Mouse (Mus musculus) hindlimb bud, embryonic 11.5 days (tissue): Measurements from ENCODE around the gene Pi4kb.
"Not testable (repeated sequence)": the region's sequence is repeated elsewhere in the genome, so short reads cannot be mapped to it uniquely, and the experiment has no call there.

Experiments used
- DNase-seq: peaks from one replicate; pipeline ENCODE4 v3.0.0-alpha.2; 2012; ENCODE audit warnings: low read depth, low spot score; ENCODE audit errors: extremely low spot score

Pi4kb gene

DNA sequence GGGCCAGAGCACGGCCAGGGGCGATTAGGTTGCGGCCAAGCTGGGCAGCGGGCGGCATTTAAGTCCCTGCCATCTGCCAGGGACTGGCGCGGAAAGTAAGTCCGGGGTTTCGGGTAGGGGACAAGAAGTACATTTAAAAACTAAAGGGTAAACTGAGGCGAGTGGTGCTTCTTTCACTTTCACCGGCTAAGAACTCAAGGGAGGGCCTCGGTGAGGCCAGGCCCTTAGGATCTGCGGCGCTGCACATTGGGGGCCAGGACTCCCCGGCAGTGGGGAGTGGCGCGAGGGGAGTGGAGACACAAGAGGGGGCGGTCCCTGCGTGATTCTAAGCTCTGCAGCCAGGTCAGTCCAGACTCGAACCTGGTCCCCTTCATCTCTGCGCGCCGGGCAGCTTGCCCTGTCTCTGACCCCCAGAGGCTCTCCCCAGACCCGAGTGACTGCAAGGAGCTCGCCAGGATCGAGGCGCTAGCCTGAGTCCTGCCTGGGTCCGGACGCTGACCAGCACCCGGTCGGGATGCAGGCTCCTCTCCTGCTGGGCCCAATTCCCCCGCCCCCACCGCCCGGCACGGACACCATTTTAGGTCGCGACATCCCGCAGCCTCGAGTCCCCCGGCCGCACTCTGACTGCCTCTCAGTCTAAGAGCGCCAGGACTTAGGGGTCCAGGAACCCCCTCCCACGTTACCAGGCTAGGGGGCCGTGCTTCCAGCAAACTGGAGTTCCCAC is 40.1 kb downstream of the Pi4kb start:
- DNase-seq: no peak

DNA sequence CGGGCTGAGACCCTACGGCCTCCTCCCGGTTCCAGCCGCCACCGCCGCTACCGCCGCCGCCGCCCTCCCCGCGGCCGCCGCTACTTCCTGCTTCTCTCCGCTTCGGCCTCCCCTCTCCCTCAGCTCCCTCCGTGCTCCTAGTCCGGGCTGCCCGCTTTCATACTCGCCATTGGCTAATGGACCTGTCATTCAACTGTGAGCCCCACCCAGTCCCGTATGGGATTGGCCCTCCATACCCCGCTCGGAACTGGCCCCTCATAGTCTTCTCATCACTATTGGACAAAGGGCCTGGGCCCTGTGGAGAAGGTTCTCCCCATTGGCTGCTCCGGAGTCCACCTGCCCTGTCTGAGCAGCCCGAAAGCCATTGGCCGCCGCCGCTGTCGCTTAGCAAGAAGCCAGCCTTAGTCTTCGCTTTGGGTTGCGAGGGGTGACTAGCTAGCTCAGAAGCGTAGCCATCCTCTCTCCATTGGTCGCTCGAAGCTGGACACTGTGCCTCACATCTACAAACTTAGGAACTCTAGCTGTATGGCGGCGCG is 40.9 kb downstream of the Pi4kb start, which contains the start of gene Zfp687:
TSS of gene Zfp687 (minus strand) at position 112 of the 536 bp plus-strand sequence.
- DNase-seq: peak; percentile 98

DNA sequence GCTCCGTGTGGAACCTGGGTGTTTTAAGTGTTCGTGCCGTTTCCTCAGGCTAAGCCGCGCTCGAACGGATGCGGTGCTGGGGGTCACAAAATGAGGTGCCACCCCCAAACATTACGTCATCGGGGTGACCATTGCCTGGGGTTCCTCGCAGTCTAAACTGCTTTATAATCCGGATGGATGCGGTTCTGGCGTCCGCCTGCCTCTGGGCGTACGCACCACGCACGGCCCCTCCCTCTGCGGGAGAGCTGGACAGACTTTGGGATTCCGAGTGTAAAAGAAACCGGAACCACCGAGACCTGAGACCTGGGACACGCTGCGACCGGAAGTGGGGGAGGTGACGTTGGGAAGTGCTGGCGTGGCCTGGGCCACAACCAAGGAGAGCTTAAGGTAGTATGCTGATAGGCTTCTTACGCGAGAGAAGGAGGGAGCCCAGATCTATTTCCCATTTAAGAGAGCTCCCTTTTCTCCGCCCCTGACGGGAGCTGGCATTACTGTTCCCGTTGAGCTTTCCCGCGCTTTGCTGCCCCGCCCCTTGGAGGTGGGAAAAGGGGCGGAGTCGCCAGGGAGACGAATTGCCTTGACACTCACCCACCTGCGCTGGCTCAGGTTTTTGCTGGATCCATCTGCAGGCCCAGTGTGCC is 41.5 kb downstream of the Pi4kb start:
- peak; percentile 81 for DNase-seq

GRCm38 (mm10) chr3:95016532-95017056 is 42.1 kb downstream of the Pi4kb start:
- no peak for DNase-seq

DNA sequence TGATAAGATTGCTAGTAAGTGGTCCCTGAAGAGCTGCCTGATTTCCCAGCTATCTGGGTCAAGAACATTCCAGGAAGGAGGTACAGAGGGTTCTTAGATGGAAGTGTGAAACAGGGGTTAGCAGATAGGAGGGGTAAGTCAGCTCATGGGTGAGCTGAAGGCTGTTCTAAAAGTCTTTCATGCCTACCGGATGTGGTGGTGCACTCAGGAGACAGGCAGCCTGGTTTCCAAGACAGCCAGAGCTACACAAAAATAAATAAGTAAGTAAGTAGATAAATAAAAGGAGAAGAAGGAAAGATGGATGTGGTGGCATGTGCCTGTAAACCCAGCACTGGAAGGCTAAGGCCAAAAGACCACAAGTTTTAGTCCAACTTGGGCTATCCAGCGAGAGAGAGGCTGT is 44.2 kb downstream of the Pi4kb start:
- no peak for DNase-seq

DNA sequence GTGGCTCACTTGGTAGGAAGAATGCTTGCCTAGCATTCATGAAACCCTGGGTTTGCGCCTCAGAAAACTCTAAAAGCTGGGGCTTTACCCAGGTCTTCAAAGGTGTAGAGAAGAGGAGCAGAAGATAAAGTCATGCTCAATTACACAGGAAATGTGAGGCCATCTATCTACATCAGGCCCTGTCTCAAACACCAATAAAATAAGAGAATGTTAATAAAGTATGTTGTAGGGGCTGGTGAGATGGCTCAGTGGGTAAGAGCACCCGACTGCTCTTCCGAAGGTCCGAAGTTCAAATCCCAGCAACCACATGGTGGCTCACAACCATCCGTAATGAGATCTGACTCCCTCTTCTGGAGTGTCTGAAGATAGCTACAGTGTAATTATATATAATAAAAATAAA is 46.4 kb downstream of the Pi4kb start:
- not testable (repeated sequence) for DNase-seq

DNA sequence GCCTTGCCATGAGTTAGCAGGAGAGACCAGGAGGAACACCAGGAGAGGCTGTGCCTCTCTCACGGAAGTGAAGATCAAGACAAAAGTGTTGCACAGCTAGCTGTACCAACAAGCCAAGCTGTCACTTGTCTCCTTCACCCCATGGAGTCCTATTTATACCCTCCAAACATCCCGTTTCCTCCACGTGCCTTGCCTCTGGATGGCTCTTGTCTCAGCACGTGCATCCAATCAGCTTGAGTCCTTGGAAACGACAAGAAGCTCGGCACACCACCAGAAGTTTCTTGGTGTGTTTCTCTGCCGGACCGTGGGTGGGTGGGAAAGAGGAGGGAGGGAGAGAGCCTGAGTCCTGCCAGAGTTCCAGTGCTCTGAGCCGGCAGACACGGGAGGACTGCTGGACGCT is 50.0 kb downstream of the Pi4kb start:
- DNase-seq: no peak

- no peak for DNase-seq
Observed at GRCm38 (mm10) chr3:95025202-95025601, 50.7 kb downstream of the Pi4kb start.

DNA sequence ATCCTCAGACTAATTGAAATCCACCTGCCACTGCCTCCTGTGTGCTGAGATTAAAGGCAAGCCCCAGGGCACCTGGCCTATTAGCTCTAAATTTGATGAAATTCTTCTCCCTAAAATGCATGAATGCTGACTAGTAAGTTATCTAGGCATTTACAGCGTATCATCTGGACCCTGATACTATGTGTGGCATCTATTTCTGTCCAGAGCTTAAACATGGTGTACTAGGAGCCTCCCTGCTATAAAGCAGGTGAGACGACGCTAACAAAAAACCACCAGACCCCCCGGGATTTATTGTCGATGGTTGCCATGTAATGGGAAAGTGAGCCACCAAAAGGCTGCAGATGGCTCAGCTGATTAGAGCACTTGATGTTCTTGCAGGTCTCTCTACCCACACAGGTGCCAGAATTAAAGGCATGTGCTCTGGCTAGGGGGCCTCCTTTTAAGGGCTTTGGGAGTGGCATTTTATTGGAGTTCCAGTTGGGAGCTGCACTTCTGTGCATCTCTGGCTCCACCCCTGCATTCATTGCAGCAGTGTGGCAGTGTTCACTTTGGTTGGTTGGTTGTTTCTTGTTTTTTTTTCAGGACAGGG is 52.6 kb downstream of the Pi4kb start:
- no peak for DNase-seq

DNA sequence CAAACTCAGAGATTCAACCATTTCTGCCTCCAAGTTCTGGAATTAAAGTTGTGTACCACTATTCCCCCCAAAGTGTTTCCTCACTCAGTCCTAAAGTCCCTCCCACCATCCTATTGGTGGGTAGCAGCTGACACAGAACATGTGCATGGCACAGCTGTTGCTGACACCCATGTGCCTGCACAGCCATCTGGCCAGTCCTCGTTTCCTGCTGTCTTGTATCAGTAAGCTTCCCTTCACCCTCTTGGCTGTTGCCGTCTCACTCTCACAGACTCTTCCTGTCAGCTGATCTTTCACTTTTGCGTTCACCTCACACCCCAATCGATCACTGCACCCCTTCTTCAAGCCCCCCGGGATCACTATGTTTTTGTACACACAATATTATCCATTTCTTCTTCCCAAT is 53.2 kb downstream of the Pi4kb start:
- DNase-seq: no peak

- no peak for DNase-seq
Observed at GRCm38 (mm10) chr3:95028603-95029002, 54.1 kb downstream of the Pi4kb start.

GRCm38 (mm10) chr3:95029291-95029827 is 54.8 kb downstream of the Pi4kb start:
- not testable (repeated sequence) for DNase-seq

- no peak for DNase-seq
Observed at GRCm38 (mm10) chr3:95029953-95030352, 55.4 kb downstream of the Pi4kb start.

GRCm38 (mm10) chr3:95041625-95042024 is 67.1 kb downstream of the Pi4kb start:
- DNase-seq: no peak

DNA sequence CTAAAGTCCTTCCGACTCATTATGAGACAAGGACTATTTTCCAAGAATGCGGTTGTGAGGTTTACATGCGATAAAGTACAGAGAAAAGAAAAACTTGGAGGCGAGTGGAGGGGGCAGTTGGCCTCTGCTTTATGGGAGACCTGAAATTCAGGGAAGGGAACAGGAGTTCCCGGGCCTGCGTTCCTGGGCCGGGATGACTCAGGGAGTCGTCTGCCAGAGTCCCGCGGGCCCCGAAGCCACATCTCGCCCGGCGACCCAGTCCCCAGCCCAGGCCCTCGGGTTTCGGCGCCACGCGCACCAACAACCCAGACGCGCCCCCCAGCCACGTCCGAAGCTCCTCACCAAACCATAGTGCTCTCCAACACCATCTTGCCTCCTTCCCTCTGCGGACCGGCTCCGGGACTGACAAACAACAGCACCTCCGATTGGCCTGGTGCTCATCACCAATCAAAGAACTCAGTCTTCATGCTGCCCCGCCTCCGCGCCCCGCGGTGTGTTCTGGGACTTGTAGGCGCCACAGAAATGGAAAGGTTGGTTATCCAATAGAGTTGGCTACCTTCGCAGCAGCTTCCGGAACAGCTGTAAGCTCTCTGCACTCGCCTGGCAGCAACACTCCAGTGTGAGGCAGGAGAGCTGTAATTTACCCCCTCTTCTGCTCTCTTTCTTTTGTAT is 67.8 kb downstream of the Pi4kb start, which contains the start of gene Psmd4:
TSS of gene Psmd4 (minus strand) at position 449 of the 672 bp plus-strand sequence.
- peak; percentile 92 for DNase-seq

DNA sequence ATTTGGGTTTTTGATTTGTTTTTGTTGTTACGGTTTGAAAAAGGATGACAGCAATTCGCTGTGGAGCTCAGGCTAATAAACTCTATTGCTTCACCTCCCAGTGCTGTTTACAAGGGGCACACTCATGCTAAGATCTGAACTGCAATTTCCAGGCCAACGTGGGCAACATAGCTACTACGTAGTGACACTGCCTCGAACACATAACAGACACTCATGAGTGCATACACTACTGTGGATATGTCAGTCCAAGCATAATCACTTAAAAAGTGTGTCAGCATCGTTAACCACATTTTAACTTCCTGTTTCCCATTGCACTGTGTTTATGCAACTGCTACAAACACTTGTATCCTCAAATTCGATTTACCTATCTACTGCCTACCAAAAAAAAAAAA is 68.3 kb downstream of the Pi4kb start:
- no peak for DNase-seq

DNA sequence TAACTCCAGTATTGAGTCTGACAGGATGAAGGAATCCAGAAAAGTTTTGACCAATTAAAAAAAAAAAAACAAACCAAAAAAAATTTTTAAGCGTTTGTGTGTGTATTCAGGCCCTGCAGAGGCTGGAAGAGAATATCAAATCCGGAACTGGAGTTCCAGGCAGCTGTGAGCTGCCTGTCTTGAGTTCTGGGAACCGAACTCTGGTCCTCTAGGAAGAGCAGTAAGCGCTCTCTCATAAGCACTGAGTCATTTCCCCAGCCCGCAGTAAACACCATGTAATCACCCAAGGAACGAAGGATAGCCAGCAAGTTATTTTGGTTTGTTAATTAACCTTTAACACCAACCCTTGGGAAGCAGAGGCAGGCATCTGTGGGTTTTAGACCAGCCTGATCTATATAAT is 68.7 kb downstream of the Pi4kb start:
- DNase-seq: no peak

DNA sequence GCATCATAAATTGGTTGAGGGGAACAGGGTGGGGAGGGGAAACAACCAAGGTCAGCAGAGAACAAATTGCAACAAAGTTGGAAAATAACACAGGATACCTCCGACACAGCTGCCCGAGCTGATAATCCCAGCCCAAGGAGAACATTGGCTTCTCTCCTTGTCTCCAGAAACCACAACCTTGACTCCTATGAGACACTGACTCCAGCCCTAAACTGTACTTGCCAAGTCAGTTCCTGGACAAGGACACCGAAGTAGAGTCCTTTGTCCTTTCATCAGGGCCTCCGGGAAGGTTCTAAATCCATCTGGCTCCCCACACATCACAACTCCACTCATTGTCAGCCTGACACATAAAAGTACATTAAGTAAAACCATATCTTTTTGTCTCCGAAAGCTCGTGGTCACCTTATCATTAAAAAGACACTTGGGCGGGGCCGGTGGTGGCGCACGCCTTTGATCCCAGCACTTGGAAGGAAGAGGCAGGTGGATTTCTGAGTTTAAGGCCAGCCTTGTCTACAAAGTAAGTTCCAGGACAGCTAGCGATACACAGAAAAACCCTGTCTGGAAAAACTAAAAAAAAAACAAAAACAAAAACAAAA is 72.0 kb downstream of the Pi4kb start:
- no peak for DNase-seq

- DNase-seq: no peak
Observed at GRCm38 (mm10) chr3:95047914-95048313, 73.4 kb downstream of the Pi4kb start.

DNA sequence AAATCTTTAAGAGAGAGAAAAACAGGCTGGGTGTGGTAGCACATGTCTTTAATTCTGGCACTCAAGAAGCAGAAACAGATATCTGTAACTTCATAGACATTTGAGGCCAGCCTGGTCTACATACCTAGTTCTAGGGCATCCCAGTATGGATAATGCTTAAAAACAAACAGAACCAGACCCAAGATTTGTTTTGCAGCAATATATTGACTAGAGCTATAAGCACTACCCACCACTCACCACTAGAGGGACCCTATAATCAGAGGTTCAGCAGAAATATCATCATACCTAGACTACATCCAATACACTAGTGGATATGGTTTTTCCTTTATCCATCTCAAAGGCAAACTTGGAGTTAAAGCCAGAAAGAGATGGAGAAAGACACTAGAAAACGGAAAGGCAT is 78.4 kb downstream of the Pi4kb start:
- DNase-seq: no peak
